Mouse (Mus musculus) kidney, embryonic 16.5 days (tissue): ENCODE results near the gene Nmrk1. TPM values are rescaled to one million over a fixed set of nuclear protein-coding genes. Genes with fewer than 3 reads are reported as not detected.

Source experiments
- ATAC-seq: fragments of 200-750 bp; cut with Nextera tagmentation; 2 replicates; pipeline ENCODE4 v1.8.0; 2017; ENCODE audit warnings: moderate TSS enrichment; ENCODE audit not compliant: low FRiP score, low TSS enrichment
- H3K27ac ChIP-seq: fragments of 300-500 bp; sonication (generic); 2 replicates; pipeline ENCODE4 v1.5.1; 2014; ENCODE audit warnings: low read length
- H3K27me3 ChIP-seq: fragments of 300-500 bp; sonication (generic); 2 replicates; pipeline ENCODE4 v1.6.1; 2014; ENCODE audit warnings: low read length, control low read depth, mixed read lengths; ENCODE audit not compliant: insufficient read depth
- H3K36me3 ChIP-seq: fragments of 300-500 bp; sonication (generic); 2 replicates; pipeline ENCODE4 v1.6.1; 2014; ENCODE audit warnings: low read length, control low read depth, mixed read lengths; ENCODE audit not compliant: insufficient read depth
- H3K4me1 ChIP-seq: fragments of 300-500 bp; sonication (generic); 2 replicates; pipeline ENCODE4 v1.6.1; 2014; ENCODE audit warnings: low read length, control low read depth, mixed read lengths; ENCODE audit not compliant: insufficient read depth
- H3K4me2 ChIP-seq: fragments of 300-500 bp; sonication (generic); replicated peaks from 2 replicates; pipeline ENCODE4 v1.6.1; 2014; ENCODE audit warnings: low read depth, low read length
- H3K4me3 ChIP-seq: fragments of 300-500 bp; sonication (generic); 2 replicates; pipeline ENCODE4 v1.5.1; 2014; ENCODE audit warnings: mild to moderate bottlenecking, low read length
- H3K9ac ChIP-seq: fragments of 300-500 bp; sonication (generic); replicated peaks from 2 replicates; pipeline ENCODE4 v1.6.1; 2014; ENCODE audit warnings: low read length
- H3K9me3 ChIP-seq: fragments of 300-500 bp; sonication (generic); 2 replicates; pipeline ENCODE4 v1.6.1; 2016; ENCODE audit warnings: low read length, control low read depth
- WGBS: fragments of 180-500 bp; shearing (Covaris S2); extraction: QIAGEN DNeasy Blood & Tissue Kit; methylation state at CpG from one replicate; pipeline ENCODE4 v1.1.7; 2014; 5-methylcytosine and 5-hydroxymethylcytosine counted together
- polyA plus RNA-seq: library from polyadenylated mRNA; unstranded; fragments of >200 nt; fragmentation: Nextera tagmentation; extraction: Ambion mirVana; gene quantifications from 2 replicates; pipeline ENCODE4 v1.2.1, GENCODE M21; 2015

The Nmrk1 gene
- polyA plus RNA-seq, 1 experiment from 2014 or later: 29.2 TPM

DNA sequence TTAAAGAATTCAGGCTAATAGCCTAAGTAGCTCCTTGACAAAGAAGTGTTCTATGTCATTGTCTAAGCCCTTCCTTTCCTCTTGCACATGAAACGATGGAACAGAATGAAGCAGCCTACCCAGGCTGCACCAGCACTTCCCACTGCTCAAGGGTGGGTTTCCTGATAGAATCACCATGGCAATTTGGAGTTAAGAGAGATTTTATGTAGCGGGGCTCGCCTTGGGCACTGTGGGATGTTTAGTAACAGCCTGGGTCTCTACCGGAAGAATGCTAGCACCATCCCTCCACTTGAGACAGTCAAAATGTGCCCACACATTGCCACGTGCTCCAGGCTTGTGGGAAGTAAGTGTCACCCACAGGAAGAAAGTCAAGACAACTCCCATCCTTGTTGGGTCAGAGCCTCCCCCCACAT lies 40.8 kb upstream of the Nmrk1 start:
- H3K4me2 ChIP-seq: no peak overlapping the region
- peaks cover 49% of the 10 kb centered on the region for H3K4me1 ChIP-seq
- 0 out of 2 replicates have a peak, but pooled peaks have one; percentile 16 for ATAC-seq
- H3K4me3 ChIP-seq: no peak overlapping the region
- 48% methylated on average over 5 of the region's 5 CpGs for WGBS
- H3K9me3 ChIP-seq: no peaks in the 10 kb centered on the region
- no peak overlapping the region for H3K9ac ChIP-seq
- H3K36me3 ChIP-seq: peaks cover 12% of the 10 kb centered on the region; the same call in 1 of the 2 replicates
- H3K27ac ChIP-seq: peak overlapping the region; percentile 72
- H3K27me3 ChIP-seq: no peaks in the 10 kb centered on the region

DNA sequence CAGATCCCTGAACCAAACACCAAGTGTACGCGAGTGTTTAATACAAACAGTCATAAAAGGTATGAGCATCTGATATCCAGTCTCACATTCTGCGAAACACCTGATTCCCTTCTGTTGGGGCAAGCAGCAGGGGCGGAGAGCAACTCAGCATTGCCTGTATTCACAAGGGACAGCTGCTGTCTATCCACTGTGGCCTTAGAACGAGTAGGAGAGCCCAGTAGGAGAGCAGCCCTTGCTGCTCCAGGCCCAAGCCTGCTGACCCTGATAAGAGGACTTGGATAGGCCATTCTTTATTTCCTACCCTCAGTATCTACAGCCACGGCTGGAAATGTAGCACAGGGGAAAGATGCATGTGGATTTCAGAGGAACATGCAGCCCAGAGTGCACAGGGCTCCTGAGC lies 38.8 kb upstream of the Nmrk1 start:
- Histone ChIP-seq H3K36me3 (peaks cover 10% of the 10 kb centered on the region; the same call in 1 of the 2 replicates), H3K27me3 (no peaks in the 10 kb centered on the region), H3K4me3 (no peak overlapping the region), H3K9ac (no peak overlapping the region), H3K4me2 (no peak overlapping the region), H3K9me3 (no peaks in the 10 kb centered on the region), H3K27ac (peak overlapping the region; percentile 57), H3K4me1 (peaks cover 38% of the 10 kb centered on the region)
- peak; percentile 48 for ATAC-seq
- WGBS: 34% methylated on average over 6 of the region's 6 CpGs

DNA sequence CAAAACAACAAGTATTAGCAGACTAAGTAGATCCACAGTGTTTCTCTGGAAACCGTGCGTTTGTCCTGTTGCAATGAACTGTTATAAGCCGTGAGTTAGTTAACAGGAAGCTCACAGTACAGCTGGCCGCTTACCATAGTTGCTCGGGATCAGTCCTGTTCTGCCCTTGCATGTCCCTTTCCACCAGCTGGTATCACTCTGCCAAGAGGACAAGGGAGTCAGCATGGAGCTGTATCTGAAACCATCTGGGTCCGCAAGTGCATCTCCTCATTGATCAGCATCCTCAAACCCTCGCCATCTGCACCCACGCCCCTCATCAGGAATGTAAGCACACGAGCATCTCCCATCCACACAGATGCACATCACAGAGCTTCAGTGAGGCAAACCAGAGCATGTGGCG lies 38.0 kb upstream of the Nmrk1 start:
- ATAC-seq: 0 out of 2 replicates have a peak, but pooled peaks have one; percentile 43
- WGBS: 59% methylated on average over 10 of the region's 10 CpGs
- Histone ChIP-seq H3K36me3 (peaks cover 7% of the 10 kb centered on the region; the same call in 1 of the 2 replicates), H3K4me3 (no peak overlapping the region), H3K4me2 (no peak overlapping the region), H3K27me3 (no peaks in the 10 kb centered on the region), H3K27ac (no peak overlapping the region), H3K9me3 (no peaks in the 10 kb centered on the region), H3K9ac (no peak overlapping the region), H3K4me1 (peaks cover 38% of the 10 kb centered on the region)

DNA sequence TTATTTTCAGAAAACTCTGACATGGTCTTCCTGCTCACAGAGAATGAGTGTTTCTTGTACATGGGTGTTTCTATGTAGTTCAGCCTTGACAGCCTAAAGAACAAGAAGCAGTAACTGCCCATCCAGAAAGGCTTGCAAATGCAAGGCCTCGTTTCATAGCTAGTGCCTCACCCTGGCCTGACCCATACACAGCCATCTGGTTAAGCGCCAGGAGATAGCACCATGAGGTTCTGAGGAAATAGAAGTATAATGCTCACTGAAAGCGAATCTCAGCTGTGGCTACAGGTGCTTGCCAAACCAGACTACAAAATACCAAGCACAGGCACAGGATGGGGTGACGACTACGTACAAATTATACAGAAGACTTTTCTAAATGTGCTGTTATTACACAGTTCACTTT lies 34.9 kb upstream of the Nmrk1 start:
- Histone ChIP-seq H3K9me3 (no peaks in the 10 kb centered on the region), H3K4me2 (no peak overlapping the region), H3K36me3 (0 out of 2 replicates have a peak, but pooled peaks cover under 1% of the 10 kb centered on the region), H3K27ac (no peak overlapping the region), H3K9ac (no peak overlapping the region), H3K4me3 (no peak overlapping the region), H3K4me1 (peaks cover 22% of the 10 kb centered on the region), H3K27me3 (no peaks in the 10 kb centered on the region)
- ATAC-seq: no peak
- WGBS: 79% methylated on average over 5 of the region's 5 CpGs

DNA sequence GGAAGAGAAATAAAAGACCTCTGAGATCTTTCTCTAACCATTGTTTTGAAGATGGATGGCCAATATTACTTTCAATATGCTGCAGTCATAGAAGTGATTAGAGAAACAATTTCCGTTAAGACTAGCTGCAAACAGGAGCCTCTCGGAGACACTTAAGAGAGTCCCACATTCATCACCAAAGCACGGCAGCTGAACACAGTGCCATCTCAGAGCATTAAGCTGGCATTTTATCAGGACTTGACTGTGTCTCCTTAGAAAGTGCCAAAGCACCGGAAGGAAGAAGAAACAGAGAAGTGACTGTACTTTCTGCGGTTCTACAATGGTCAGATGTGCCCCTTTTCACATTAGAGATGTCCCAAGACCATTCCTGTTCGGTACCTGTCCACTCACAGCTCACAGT lies 34.0 kb upstream of the Nmrk1 start:
- Histone ChIP-seq H3K9me3 (no peaks in the 10 kb centered on the region), H3K4me3 (no peak overlapping the region), H3K27ac (no peak overlapping the region), H3K9ac (no peak overlapping the region), H3K4me1 (peaks cover 16% of the 10 kb centered on the region), H3K27me3 (no peaks in the 10 kb centered on the region), H3K36me3 (0 out of 2 replicates have a peak, but pooled peaks cover 7% of the 10 kb centered on the region), H3K4me2 (no peak overlapping the region)
- ATAC-seq: no peak
- 86% methylated on average over 6 of the region's 6 CpGs for WGBS

DNA sequence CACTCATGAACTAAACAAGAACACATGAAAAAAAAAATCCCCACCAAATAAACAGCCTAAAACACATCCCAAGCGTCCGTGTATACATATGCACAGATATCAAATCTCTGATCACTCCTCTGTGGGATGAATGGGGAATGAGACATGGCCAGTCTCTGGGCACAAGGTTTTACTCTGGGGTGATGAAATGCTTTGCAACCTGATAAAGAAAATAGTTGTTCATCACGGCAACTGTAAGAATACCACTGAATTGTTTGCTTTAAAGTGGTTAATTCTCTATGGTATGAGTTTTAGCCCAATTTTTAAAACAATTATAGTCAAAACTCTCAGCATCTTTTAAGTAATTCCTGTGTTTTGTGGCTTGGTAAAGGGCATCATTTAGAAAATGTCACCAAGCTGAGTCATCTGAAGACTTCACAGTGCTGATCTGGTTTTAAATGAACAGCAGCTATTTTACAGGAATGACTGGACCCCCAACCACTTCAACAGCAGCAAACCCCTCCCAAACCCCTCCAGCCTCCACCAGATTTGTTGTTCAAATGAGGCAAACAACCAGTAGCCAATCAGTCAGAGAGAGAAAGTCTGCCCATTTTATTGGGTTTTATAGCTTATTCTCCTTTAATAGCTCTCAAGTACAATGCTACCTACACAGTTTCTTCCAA lies 33.4 kb upstream of the Nmrk1 start:
- no peaks in the 10 kb centered on the region for H3K9me3 ChIP-seq
- no peak overlapping the region for H3K4me2 ChIP-seq
- WGBS: 82% methylated on average over 3 of the region's 3 CpGs
- peaks cover 13% of the 10 kb centered on the region for H3K4me1 ChIP-seq
- ATAC-seq: no peak
- H3K9ac ChIP-seq: no peak overlapping the region
- H3K27me3 ChIP-seq: no peaks in the 10 kb centered on the region
- no peak overlapping the region for H3K27ac ChIP-seq
- H3K36me3 ChIP-seq: 0 out of 2 replicates have a peak, but pooled peaks cover 8% of the 10 kb centered on the region
- no peak overlapping the region for H3K4me3 ChIP-seq

DNA sequence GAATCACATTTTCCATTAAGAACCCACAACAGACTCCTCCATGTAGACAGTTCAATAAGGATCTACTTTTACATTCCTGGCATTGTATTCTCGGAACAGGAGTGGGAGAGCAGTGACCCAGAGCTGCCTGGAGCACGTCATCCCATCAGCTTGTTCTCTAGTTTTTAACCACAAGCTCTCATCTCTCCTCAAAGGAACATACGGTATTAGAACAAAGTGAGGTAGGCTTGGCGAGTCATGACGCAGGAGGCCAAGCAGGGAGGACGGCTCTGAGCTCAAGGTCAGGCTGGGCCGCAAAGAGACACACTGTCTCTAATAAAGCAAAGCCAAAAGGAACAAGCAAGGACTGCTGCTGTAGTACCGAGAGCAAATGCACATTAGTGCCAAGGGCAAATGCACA lies 32.7 kb upstream of the Nmrk1 start:
- no peak overlapping the region for H3K9ac ChIP-seq
- H3K4me3 ChIP-seq: no peak overlapping the region
- peaks cover 8% of the 10 kb centered on the region; the same call in 1 of the 2 replicates for H3K4me1 ChIP-seq
- 0 out of 2 replicates have a peak, but pooled peaks cover 8% of the 10 kb centered on the region for H3K36me3 ChIP-seq
- no peaks in the 10 kb centered on the region for H3K27me3 ChIP-seq
- H3K9me3 ChIP-seq: no peaks in the 10 kb centered on the region
- H3K4me2 ChIP-seq: no peak overlapping the region
- no peak; the same call in 1 of the 2 replicates for ATAC-seq
- 38% methylated on average over 8 of the region's 8 CpGs for WGBS
- H3K27ac ChIP-seq: 0 out of 2 replicates have a peak overlapping the region, but pooled peaks have one; percentile 10

DNA sequence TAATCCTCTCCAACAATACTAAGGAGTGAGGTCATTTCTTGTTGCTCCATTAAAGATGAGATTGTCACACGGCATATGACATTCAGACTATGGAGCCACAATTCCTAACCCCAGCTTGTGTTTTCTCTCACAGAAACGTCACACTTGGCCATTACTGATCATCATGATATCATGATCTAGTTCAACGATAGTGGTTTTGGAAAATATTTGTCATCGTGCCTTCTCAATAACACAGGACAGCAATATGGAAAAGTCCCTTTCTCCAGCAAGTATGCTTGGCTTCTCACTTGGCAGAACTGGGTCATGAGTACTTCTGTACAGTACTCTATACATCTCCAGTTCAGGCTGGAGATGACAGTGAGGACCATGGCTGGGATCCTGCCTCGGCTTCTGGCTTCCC lies 32.1 kb upstream of the Nmrk1 start:
- no peak overlapping the region for H3K4me3 ChIP-seq
- H3K9me3 ChIP-seq: no peaks in the 10 kb centered on the region
- no peak overlapping the region for H3K27ac ChIP-seq
- ATAC-seq: no peak
- no peak overlapping the region for H3K4me2 ChIP-seq
- 93% methylated on average over 5 of the region's 5 CpGs for WGBS
- H3K36me3 ChIP-seq: 0 out of 2 replicates have a peak, but pooled peaks cover 8% of the 10 kb centered on the region
- no peaks in the 10 kb centered on the region for H3K27me3 ChIP-seq
- H3K4me1 ChIP-seq: peaks cover 8% of the 10 kb centered on the region; the same call in 1 of the 2 replicates
- no peak overlapping the region for H3K9ac ChIP-seq

DNA sequence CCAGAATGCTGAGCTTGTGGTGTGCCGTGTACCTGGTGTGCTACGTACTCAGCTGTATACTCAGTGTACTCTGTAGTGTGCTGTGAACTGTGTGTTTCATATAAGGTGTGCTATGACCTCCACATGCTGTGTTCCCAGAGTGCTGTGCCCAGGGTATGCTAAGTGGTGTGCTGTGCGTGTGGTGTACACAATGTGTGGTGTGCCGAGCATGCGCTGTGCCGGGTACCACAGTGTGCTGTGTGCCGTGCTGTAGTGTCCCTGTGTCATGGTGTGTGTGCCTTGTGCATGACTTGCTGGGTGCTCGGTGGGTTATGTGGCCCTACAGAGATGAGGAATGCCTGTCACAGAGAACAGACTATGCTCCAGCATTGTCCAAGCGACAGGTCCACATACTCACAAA lies 31.1 kb upstream of the Nmrk1 start:
- WGBS: 96% methylated on average over 9 of the region's 9 CpGs
- Histone ChIP-seq H3K27ac (no peak overlapping the region), H3K4me1 (peaks cover 8% of the 10 kb centered on the region; the same call in 1 of the 2 replicates), H3K9me3 (no peaks in the 10 kb centered on the region), H3K4me2 (no peak overlapping the region), H3K9ac (no peak overlapping the region), H3K4me3 (no peak overlapping the region), H3K36me3 (0 out of 2 replicates have a peak, but pooled peaks cover 8% of the 10 kb centered on the region), H3K27me3 (no peaks in the 10 kb centered on the region)
- peak; percentile 28; the same call in 1 of the 2 replicates for ATAC-seq

DNA sequence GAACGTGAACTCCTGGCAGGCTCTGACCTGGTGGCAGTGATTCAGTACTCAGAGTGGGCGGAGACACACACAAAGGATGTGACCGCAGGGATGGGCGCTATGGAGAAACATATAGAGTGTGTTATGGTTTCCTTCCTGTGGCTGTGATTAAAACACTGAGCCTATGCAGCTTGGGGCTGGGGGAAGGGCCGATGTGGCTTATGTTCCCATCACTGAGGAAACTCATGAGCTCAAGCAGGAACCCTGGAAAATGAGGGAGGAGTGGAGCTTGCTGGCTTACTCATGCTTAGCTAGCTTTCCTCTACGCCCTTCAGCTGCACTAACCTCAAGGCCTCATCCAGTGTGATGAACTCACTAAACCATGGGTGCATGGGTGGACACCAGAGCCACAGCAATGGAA lies 28.7 kb upstream of the Nmrk1 start:
- Histone ChIP-seq H3K36me3 (0 out of 2 replicates have a peak, but pooled peaks cover 8% of the 10 kb centered on the region), H3K27ac (peak overlapping the region; percentile 1; the same call in 1 of the 2 replicates), H3K9ac (no peak overlapping the region), H3K4me3 (no peak overlapping the region), H3K4me1 (peaks cover 14% of the 10 kb centered on the region), H3K27me3 (no peaks in the 10 kb centered on the region), H3K9me3 (no peaks in the 10 kb centered on the region), H3K4me2 (no peak overlapping the region)
- peak; percentile 32; the same call in 1 of the 2 replicates for ATAC-seq
- WGBS: 77% methylated on average over 6 of the region's 6 CpGs
